Mouse (Mus musculus) telencephalon, adult 2 months (tissue): Measurements from ENCODE around the gene Mccc1.

Experiments used
- DNase-seq: peaks from one replicate; pipeline ENCODE4 v3.0.0-alpha.2; 2011; ENCODE audit warnings: low read depth, low spot score

Gene Mccc1

GRCm38 (mm10) chr3:35966493-35966892, 34.0 kb downstream of the Mccc1 start:
- no peak for DNase-seq

GRCm38 (mm10) chr3:35964928-35965327, 35.5 kb downstream of the Mccc1 start:
- DNase-seq: no peak

- DNase-seq: no peak
Measured at GRCm38 (mm10) chr3:35963921-35964320, 36.6 kb downstream of the Mccc1 start.

- DNase-seq: no peak
Measured at GRCm38 (mm10) chr3:35963401-35963800, 37.1 kb downstream of the Mccc1 start.

GRCm38 (mm10) chr3:35962967-35963366, 37.5 kb downstream of the Mccc1 start:
- DNase-seq: no peak

- no peak for DNase-seq
Measured at GRCm38 (mm10) chr3:35957230-35957629, 43.2 kb downstream of the Mccc1 start.

GRCm38 (mm10) chr3:35954901-35955575, 45.4 kb downstream of the Mccc1 start:
- no peak for DNase-seq

GRCm38 (mm10) chr3:35953816-35954215, 46.7 kb downstream of the Mccc1 start:
- no peak for DNase-seq

GRCm38 (mm10) chr3:35953184-35953583, 47.3 kb downstream of the Mccc1 start:
- DNase-seq: no peak

GRCm38 (mm10) chr3:35948197-35948596, 52.3 kb downstream of the Mccc1 start:
- DNase-seq: no peak

- no peak for DNase-seq
Measured at GRCm38 (mm10) chr3:35940520-35941135, 59.9 kb downstream of the Mccc1 start.

GRCm38 (mm10) chr3:35940047-35940446, 60.4 kb downstream of the Mccc1 start:
- no peak for DNase-seq

- no peak for DNase-seq
Measured at GRCm38 (mm10) chr3:35937345-35937744, 63.1 kb downstream of the Mccc1 start, which contains the start of gene Dcun1d1. Dcun1d1 (minus strand) TSS chr3:35937445.

- DNase-seq: no peak
Measured at GRCm38 (mm10) chr3:35933405-35933777, 67.1 kb downstream of the Mccc1 start.

GRCm38 (mm10) chr3:35932735-35933404, 67.6 kb downstream of the Mccc1 start:
- DNase-seq: no peak

GRCm38 (mm10) chr3:35931896-35932727, 68.4 kb downstream of the Mccc1 start:
- DNase-seq: no peak

GRCm38 (mm10) chr3:35931359-35931758, 69.1 kb downstream of the Mccc1 start:
- DNase-seq: no peak

- no peak for DNase-seq
Measured at GRCm38 (mm10) chr3:35929831-35930230, 70.6 kb downstream of the Mccc1 start.

GRCm38 (mm10) chr3:35929406-35929805, 71.1 kb downstream of the Mccc1 start:
- peak; percentile 53 for DNase-seq

- DNase-seq: no peak
Measured at GRCm38 (mm10) chr3:35925852-35926251, 74.6 kb downstream of the Mccc1 start.

GRCm38 (mm10) chr3:35924007-35924406, 76.5 kb downstream of the Mccc1 start:
- no peak for DNase-seq

- no peak for DNase-seq
Measured at GRCm38 (mm10) chr3:35923495-35923894, 77.0 kb downstream of the Mccc1 start.
